Mouse (Mus musculus) lung, embryonic 15.5 days (tissue): ENCODE data around the gene Gp2. TPM values are rescaled to one million over a fixed set of nuclear protein-coding genes. Genes with fewer than 3 reads are reported as not detected.

Experiments
- ATAC-seq: fragments of 200-750 bp; cut with Nextera tagmentation; 2 replicates; pipeline ENCODE4 v1.8.0; 2017; ENCODE audit warnings: moderate number of reproducible peaks, borderline replicate concordance; ENCODE audit not compliant: low FRiP score, low TSS enrichment; ENCODE audit errors: extremely low read depth
- H3K27ac ChIP-seq: fragments of 300-500 bp; sonication (generic); 2 replicates; pipeline ENCODE4 v1.5.1; 2015; ENCODE audit warnings: moderate library complexity, mild to moderate bottlenecking, inconsistent platforms
- H3K27me3 ChIP-seq: fragments of 300-500 bp; sonication (generic); 2 replicates; pipeline ENCODE4 v1.6.1; 2015; ENCODE audit warnings: inconsistent platforms
- H3K36me3 ChIP-seq: fragments of 300-500 bp; sonication (generic); 2 replicates; pipeline ENCODE4 v1.6.1; 2015; ENCODE audit warnings: inconsistent platforms
- H3K4me1 ChIP-seq: fragments of 300-500 bp; sonication (generic); 2 replicates; pipeline ENCODE4 v1.6.1; 2015; ENCODE audit warnings: inconsistent platforms
- H3K4me2 ChIP-seq: fragments of 300-500 bp; sonication (generic); 2 replicates; pipeline ENCODE4 v1.6.1; 2015; ENCODE audit warnings: inconsistent platforms, mild to moderate bottlenecking, moderate library complexity
- H3K4me3 ChIP-seq: fragments of 300-500 bp; sonication (generic); 2 replicates; pipeline ENCODE4 v1.5.1; 2015; ENCODE audit warnings: mild to moderate bottlenecking, inconsistent platforms
- H3K9ac ChIP-seq: fragments of 300-500 bp; sonication (generic); 2 replicates; pipeline ENCODE4 v1.6.1; 2015; ENCODE audit warnings: inconsistent platforms
- H3K9me3 ChIP-seq: fragments of 300-500 bp; sonication (generic); 2 replicates; pipeline ENCODE4 v1.6.1; 2016; ENCODE audit warnings: inconsistent platforms
- WGBS: fragments of 180-500 bp; shearing (Covaris S2); methylation state at CpG from one replicate; pipeline ENCODE4 v1.1.7; 2015; 5-methylcytosine and 5-hydroxymethylcytosine counted together
- polyA plus RNA-seq: library from polyadenylated mRNA; unstranded; fragments of >200 nt; fragmentation: Nextera tagmentation; extraction: Ambion mirVana; gene quantifications from 2 replicates; pipeline ENCODE4 v1.2.1, GENCODE M21; 2015

Gp2 gene
- polyA plus RNA-seq, 1 experiment from 2014 or later, result not detected

- 68% methylated on average over 13 of the region's 13 CpGs for WGBS
- Histone ChIP-seq H3K4me2 (no peak overlapping the region), H3K36me3 (no peaks in the 10 kb centered on the region), H3K27ac (no peak overlapping the region), H3K9ac (no peak overlapping the region), H3K9me3 (no peaks in the 10 kb centered on the region), H3K27me3 (no peaks in the 10 kb centered on the region), H3K4me1 (no peaks in the 10 kb centered on the region), H3K4me3 (no peak overlapping the region)
- ATAC-seq, result no peak
These were observed 64.9 kb downstream of the Gp2 start for GRCm38 (mm10) chr7:119394050-119394732.

Other genes with a start within 250 kb of the Gp2 start
- gene Umod, start 20.0 kb upstream of the Gp2 start, polyA plus RNA-seq, result not detected in 2 replicates
- gene Acsm5, start 60.2 kb upstream of the Gp2 start, polyA plus RNA-seq, result 0.19 TPM in 1 of 2 replicates, not detected in the other
- 0.14 TPM in 1 of 2 replicates, not detected in the other for gene Pdilt, start 64.2 kb upstream of the Gp2 start, polyA plus RNA-seq
- gene Acsm2, start 95.1 kb upstream of the Gp2 start, polyA plus RNA-seq, result 0.20 TPM in 1 of 2 replicates, not detected in the other
- 3.5 and 4.0 TPM in 2 replicates for gene Acsm1, start 147.7 kb upstream of the Gp2 start, polyA plus RNA-seq
- 0.09 TPM in 1 of 2 replicates, not detected in the other for gene Acsm4, start 230.7 kb upstream of the Gp2 start, polyA plus RNA-seq